Mouse (Mus musculus) ES-Bruce4 (cell line): ENCODE measurements around the gene Ndufs7.

Experiments used
- CTCF ChIP-seq: IDR thresholded peaks from one replicate; pipeline ENCODE4 v1.8.1; 2011; ENCODE audit warnings: low read depth, low read length
- EP300 ChIP-seq: IDR thresholded peaks from 2 replicates; pipeline ENCODE4 v1.6.1; 2011; ENCODE audit warnings: low read depth, low read length; ENCODE audit not compliant: insufficient read depth
- POLR2A ChIP-seq: IDR thresholded peaks from one replicate; pipeline ENCODE4 v1.8.1; 2011; ENCODE audit warnings: low read length; ENCODE audit not compliant: insufficient read depth

- TF ChIP-seq EP300 (no peak), CTCF (no peak), POLR2A (no peak)
Observed at GRCm38 (mm10) chr10:80296824-80297223, 47.9 kb downstream of the Ndufs7 start.
